Mouse (Mus musculus): ENCODE measurements around the gene Siah3.

DNA sequence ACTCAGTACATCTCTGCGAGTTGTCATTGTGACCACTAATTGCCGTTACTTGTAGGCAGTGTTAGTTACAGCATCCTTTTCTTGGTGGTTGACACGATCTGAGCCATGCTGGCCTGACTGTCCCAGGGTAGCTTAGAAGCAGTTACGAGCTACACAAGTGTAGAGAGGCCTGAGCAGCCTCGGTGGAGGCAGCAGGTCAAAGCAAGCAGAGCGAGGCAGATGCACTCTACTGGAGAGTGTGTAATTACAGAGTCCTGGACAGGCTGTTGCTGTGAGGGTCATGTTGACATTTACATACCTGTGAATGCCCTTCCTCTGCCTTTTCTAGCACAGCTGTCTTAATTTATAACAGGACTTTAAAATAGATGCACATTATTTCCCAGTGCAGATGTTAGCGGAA is 32.1 kb downstream of the Siah3 start:
- no peak for TF ChIP-seq CTCF (IDR thresholded peaks at IDR 0.05; ENCODE audit: low read depth)
- no peak for TF ChIP-seq EP300 (IDR thresholded peaks at IDR 0.05; ENCODE audit: low read depth)
